8 mouse cellular contexts compared by ENCODE assay signal in genomic region chr7:143740653-143741052, GRCm38 (mm10). TPM values are rescaled to one million over a fixed set of nuclear protein-coding genes. Genes with fewer than 3 reads are reported as not detected.
DNase-seq lines count a peak whose midpoint lies in the region; ATAC-seq and TF ChIP-seq lines count a peak whose summit lies in the region.
"Had no signal": no experiment of that assay in that cellular context is flagged by ENCODE, and none has a peak within 500 bp of the region (broad histone marks: within the 10 kb centered on the region; RNA-seq: fewer than 3 reads in every experiment).

No protein-coding gene starts in this region.

- H3K27ac ChIP-seq in left cerebral cortex, adult 2 months = peak overlapping the region; percentile 94
- H3K27ac ChIP-seq in embryonic fibroblast, embryonic 13.5 days (ENCODE audit: insufficient read depth, low read length) = no peak overlapping the region
- H3K27ac ChIP-seq in limb, embryonic 11.5 days (replicated peaks; ENCODE audit: low read depth, low read length) = no peak overlapping the region
- no peak overlapping the region for H3K27ac ChIP-seq in olfactory bulb, adult 2 months (ENCODE audit: insufficient read depth, low read depth, low read length)

- intact Hi-C loops in left cerebral cortex, adult 2 months (cut with DNase I) = no loop called here
- intact Hi-C loops in left cerebral cortex, postnatal 4 days (cut with DNase I) = no loop called here

- no peak for TF ChIP-seq CTCF in left cerebral cortex, adult 2 months (IDR thresholded peaks at IDR 0.05)
- TF ChIP-seq CTCF in embryonic fibroblast, embryonic 13.5 days (IDR thresholded peaks at IDR 0.05; ENCODE audit: borderline replicate concordance, insufficient read depth, low read length) = no peak
- no peak for TF ChIP-seq CTCF in olfactory bulb, adult 2 months (IDR thresholded peaks at IDR 0.05; ENCODE audit: insufficient read depth, low read depth, low read length)

- peaks cover 6% of the 10 kb centered on the region; the same call in 1 of the 2 replicates for H3K4me1 ChIP-seq in embryonic fibroblast, embryonic 13.5 days (ENCODE audit: control insufficient read depth, insufficient read depth, low read length)
- H3K4me1 ChIP-seq in limb, embryonic 11.5 days (ENCODE audit: control insufficient read depth, insufficient read depth, low read length) = peaks cover 12% of the 10 kb centered on the region
- H3K4me1 ChIP-seq in olfactory bulb, adult 2 months (ENCODE audit: control insufficient read depth, insufficient read depth, low read length) = peaks cover 17% of the 10 kb centered on the region

- no peaks in the 10 kb centered on the region for H3K27me3 ChIP-seq in limb, embryonic 11.5 days (ENCODE audit: control insufficient read depth, insufficient read depth, low read length)

- 0 out of 2 replicates have a peak, but pooled peaks have one; percentile 16 for ATAC-seq in limb, embryonic 11.5 days (ENCODE audit: insufficient number of reproducible peaks, low FRiP score, low TSS enrichment, low read depth)
- no peak for ATAC-seq in megakaryocyte, adult 5-6 weeks (ENCODE audit: poor library complexity, severe bottlenecking)

- H3K9me3 ChIP-seq in limb, embryonic 11.5 days (ENCODE audit: control insufficient read depth, low read length) = no peaks in the 10 kb centered on the region

- no peaks in the 10 kb centered on the region for H3K36me3 ChIP-seq in limb, embryonic 11.5 days (ENCODE audit: control insufficient read depth, insufficient read depth, low read length)

- WGBS in limb, embryonic 11.5 days = 28% methylated on average over 2 of the region's 2 CpGs
- 30% methylated on average over 2 of the region's 2 CpGs for WGBS in olfactory bulb, adult 2 months

- peak overlapping the region; percentile 84 for H3K4me2 ChIP-seq in limb, embryonic 11.5 days (ENCODE audit: low read depth, severe bottlenecking)

- peak overlapping the region; percentile 84 for H3K4me3 ChIP-seq in left cerebral cortex, adult 2 months
- peak overlapping the region; percentile 34 for H3K4me3 ChIP-seq in embryonic fibroblast, embryonic 13.5 days (ENCODE audit: insufficient read depth, low read length)
- peak overlapping the region; percentile 74 for H3K4me3 ChIP-seq in limb, embryonic 11.5 days (ENCODE audit: low read depth, low read length)
- H3K4me3 ChIP-seq in olfactory bulb, adult 2 months (ENCODE audit: insufficient read depth, low read depth, low read length) = peak overlapping the region; percentile 78

- TF ChIP-seq POLR2A in embryonic fibroblast, embryonic 13.5 days (IDR thresholded peaks at IDR 0.05; ENCODE audit: low read depth, low read length) = no peak
- TF ChIP-seq POLR2A in olfactory bulb, adult 2 months (IDR thresholded peaks at IDR 0.05; ENCODE audit: insufficient read depth, low read depth, low read length) = no peak

- H3K9ac ChIP-seq in limb, embryonic 11.5 days (ENCODE audit: low read length) = no peak overlapping the region; the same call in 1 of the 2 replicates

- DNase-seq in left cerebral cortex, adult 2 months (ENCODE audit: extremely low spot score in 1 of 2, low spot score in 2 of 2) = no peak
- no peak for DNase-seq in left cerebral cortex, postnatal 4 days
- DNase-seq in limb, embryonic 11.5 days (ENCODE audit: low spot score) = no peak
- no peak for DNase-seq in adrenal gland, postnatal 4 days (ENCODE audit: low spot score in 2 of 2)

RNA-seq across cellular contexts. Expression of gene Osbpl5, which starts 16.1 kb away (rescaled TPM):
- 10 to 100 TPM; 37.6 to 40.9 TPM for total RNA-seq in left cerebral cortex, adult 2 months (2021)
- total RNA-seq in left cerebral cortex, postnatal 4 days (2021) = 10 to 100 TPM; 67.5 to 84.1 TPM
- 54.2 and 70.5 TPM in 2 replicates for polyA plus RNA-seq in embryonic fibroblast, embryonic 13.5 days (2011; ENCODE audit: insufficient read length, low read depth, missing spikeins)
- 17.2 and 17.9 TPM in 2 replicates for polyA plus RNA-seq in limb, embryonic 11.5 days (2014; fragmentation: Nextera tagmentation; extraction: Ambion mirVana)
- not detected in 2 replicates for polyA plus RNA-seq in olfactory bulb, adult 2 months (2012; ENCODE audit: insufficient read depth, insufficient read length, low replicate concordance, missing spikeins)
- total RNA-seq in adrenal gland, postnatal 4 days (2021) = 10 to 100 TPM; 42.3 to 50.7 TPM
- total RNA-seq in megakaryocyte, adult 5-6 weeks (2015) = 1.5 and 3.5 TPM in 2 replicates
- total RNA-seq in megakaryocyte, adult 5-6 weeks (2017) = 1.5 and 8.3 TPM in 2 replicates

RNA-seq across cellular contexts. Expression of gene Mrgprg, which starts 26.1 kb away (rescaled TPM):
- not detected for total RNA-seq in left cerebral cortex, adult 2 months (2021)
- total RNA-seq in left cerebral cortex, postnatal 4 days (2021) = not detected
- polyA plus RNA-seq in embryonic fibroblast, embryonic 13.5 days (2011; ENCODE audit: insufficient read length, low read depth, missing spikeins) = not detected in 2 replicates
- not detected in 2 replicates for polyA plus RNA-seq in limb, embryonic 11.5 days (2014; fragmentation: Nextera tagmentation; extraction: Ambion mirVana)
- polyA plus RNA-seq in olfactory bulb, adult 2 months (2012; ENCODE audit: insufficient read depth, insufficient read length, low replicate concordance, missing spikeins) = not detected in 2 replicates
- not detected for total RNA-seq in adrenal gland, postnatal 4 days (2021)
- total RNA-seq in megakaryocyte, adult 5-6 weeks (2015) = not detected in 2 replicates
- not detected in 2 replicates for total RNA-seq in megakaryocyte, adult 5-6 weeks (2017)
- total RNA-seq: gastrocnemius, postnatal 14 days had no signal

RNA-seq across cellular contexts. Expression of gene Mrgpre, which starts 43.6 kb away (rescaled TPM):
- total RNA-seq in left cerebral cortex, adult 2 months (2021) = 1 to 10 TPM; 5.5 to 7.0 TPM
- 10 to 100 TPM; 15.3 to 16.5 TPM for total RNA-seq in left cerebral cortex, postnatal 4 days (2021)
- 2.3 and 2.5 TPM in 2 replicates for polyA plus RNA-seq in embryonic fibroblast, embryonic 13.5 days (2011; ENCODE audit: insufficient read length, low read depth, missing spikeins)
- 2.0 and 2.2 TPM in 2 replicates for polyA plus RNA-seq in limb, embryonic 11.5 days (2014; fragmentation: Nextera tagmentation; extraction: Ambion mirVana)
- polyA plus RNA-seq in olfactory bulb, adult 2 months (2012; ENCODE audit: insufficient read depth, insufficient read length, low replicate concordance, missing spikeins) = not detected in 2 replicates
- 1 to 10 TPM; 3.0 to 3.4 TPM for total RNA-seq in adrenal gland, postnatal 4 days (2021)
- total RNA-seq in megakaryocyte, adult 5-6 weeks (2015) = 0.05 TPM in 1 of 2 replicates, not detected in the other
- total RNA-seq in megakaryocyte, adult 5-6 weeks (2017) = not detected in 2 replicates

RNA-seq across cellular contexts. Expression of gene Tnfrsf23, which starts 55.0 kb away (rescaled TPM):
- total RNA-seq in left cerebral cortex, adult 2 months (2021) = 1 to 10 TPM; 1.2 to 2.3 TPM
- total RNA-seq in left cerebral cortex, postnatal 4 days (2021) = 1 to 10 TPM; 2.1 to 2.9 TPM
- polyA plus RNA-seq in embryonic fibroblast, embryonic 13.5 days (2011; ENCODE audit: insufficient read length, low read depth, missing spikeins) = 46.4 and 78.0 TPM in 2 replicates
- polyA plus RNA-seq in limb, embryonic 11.5 days (2014; fragmentation: Nextera tagmentation; extraction: Ambion mirVana) = 0.09 and 0.58 TPM in 2 replicates
- not detected in 2 replicates for polyA plus RNA-seq in olfactory bulb, adult 2 months (2012; ENCODE audit: insufficient read depth, insufficient read length, low replicate concordance, missing spikeins)
- 1 to 10 TPM; 3.5 to 4.2 TPM for total RNA-seq in adrenal gland, postnatal 4 days (2021)
- total RNA-seq in megakaryocyte, adult 5-6 weeks (2015) = 4.9 and 6.3 TPM in 2 replicates
- 2.2 and 4.3 TPM in 2 replicates for total RNA-seq in megakaryocyte, adult 5-6 weeks (2017)

Comparison
In these comparisons a context has a peak if more than half of its experiments do, and no peak if none do; other contexts are left out.
1. H3K4me3 ChIP-seq: peak in every context shown above with its lines; median percentile 84 in left cerebral cortex, adult 2 months; 78 in olfactory bulb, adult 2 months; 74 in limb, embryonic 11.5 days; 34 in embryonic fibroblast, embryonic 13.5 days.
2. RNA of gene Osbpl5, which starts 16.1 kb away (total RNA-seq): 67.5 to 84.1 TPM in left cerebral cortex, postnatal 4 days, 42.3 to 50.7 TPM in adrenal gland, postnatal 4 days and 37.6 to 40.9 TPM in left cerebral cortex, adult 2 months; 1.5 to 8.3 TPM in megakaryocyte, adult 5-6 weeks; every median in the first group is over 4 times any median in the second.